In genomic region chr8:123245543-123245942, GRCm38 (mm10) we compare ENCODE assay signal across 22 mouse cellular contexts. TPM values are rescaled to one million over a fixed set of nuclear protein-coding genes. Genes with fewer than 3 reads are reported as not detected.
"Had no signal": no experiment of that assay in that cellular context is flagged by ENCODE, and none has a peak within 500 bp of the region (broad histone marks: within the 10 kb centered on the region; RNA-seq: fewer than 3 reads in every experiment).

No protein-coding gene starts in this region.

- H3K4me3 ChIP-seq: heart, adult 2 months; heart, embryonic 13.5 days; heart, embryonic 15.5 days; hindbrain, embryonic 13.5 days; hindbrain, embryonic 15.5 days; layer of hippocampus, adult 2 months; left cerebral cortex, adult 2 months; limb, embryonic 10.5 days; limb, embryonic 12.5 days had no signal

- H3K9ac ChIP-seq: heart, embryonic 13.5 days; heart, embryonic 15.5 days; hindbrain, embryonic 13.5 days; hindbrain, embryonic 15.5 days; limb, embryonic 12.5 days had no signal

- DNase-seq: gastrocnemius, postnatal 14 days; gastrocnemius, postnatal 36 days; heart, adult 2 months; heart, postnatal 14 days; heart, postnatal 36 days; kidney, adult 18-20 months; kidney, adult 8-10 months; kidney, postnatal 10 days; kidney, postnatal 4 days had no signal

- H3K27me3 ChIP-seq: heart, embryonic 13.5 days; heart, embryonic 15.5 days; hindbrain, embryonic 13.5 days; hindbrain, embryonic 15.5 days; limb, embryonic 12.5 days had no signal

- H3K9me3 ChIP-seq: heart, embryonic 13.5 days; heart, embryonic 15.5 days; hindbrain, embryonic 13.5 days; hindbrain, embryonic 15.5 days; limb, embryonic 10.5 days; limb, embryonic 12.5 days had no signal

- ATAC-seq: hindbrain, postnatal 0 days; intestine, postnatal 0 days had no signal

- H3K4me1 ChIP-seq: heart, embryonic 13.5 days; heart, embryonic 15.5 days; hindbrain, embryonic 13.5 days; hindbrain, embryonic 15.5 days; limb, embryonic 10.5 days; limb, embryonic 12.5 days had no signal

- H3K27ac ChIP-seq: heart, adult 2 months; heart, embryonic 13.5 days; heart, embryonic 15.5 days; hindbrain, embryonic 13.5 days; hindbrain, embryonic 15.5 days; hindbrain, postnatal 0 days; layer of hippocampus, adult 2 months; left cerebral cortex, adult 2 months; limb, embryonic 10.5 days; limb, embryonic 12.5 days had no signal

- H3K4me2 ChIP-seq: heart, embryonic 11.5 days; heart, embryonic 13.5 days; heart, embryonic 15.5 days; hindbrain, embryonic 13.5 days; hindbrain, embryonic 15.5 days; limb, embryonic 12.5 days; liver, embryonic 11.5 days had no signal

RNA-seq across cellular contexts. Expression of gene Spata33, which starts 32.9 kb away (rescaled TPM):
- total RNA-seq: hematopoietic stem cell, adult 5-6 weeks had no signal
